Mouse (Mus musculus): ENCODE results near the gene Mcat.
A peak's percentile ranks its signal among the peaks of the same experiment; 100 is the strongest.

Gene Mcat

DNA sequence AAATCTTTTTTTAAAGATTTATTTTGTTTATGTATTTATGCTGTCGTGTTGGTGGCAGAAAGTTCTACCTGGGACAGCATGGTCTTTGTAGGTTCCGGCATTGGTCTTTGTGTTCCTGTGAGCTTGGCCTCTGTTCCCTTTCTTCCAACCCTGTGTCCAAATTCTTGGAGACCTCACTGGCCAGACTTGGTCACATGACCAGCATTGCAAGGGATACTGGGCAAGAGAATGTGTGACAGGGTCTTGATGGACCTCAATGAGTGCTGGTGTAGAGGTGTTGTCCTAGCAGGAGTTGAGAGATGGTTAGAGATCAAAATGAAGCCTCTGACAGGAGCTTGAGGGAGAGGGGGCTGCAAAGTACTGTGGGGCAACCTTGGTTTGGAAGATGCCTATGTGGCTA, 24.7 kb downstream of the Mcat start:
- DNase-seq (ENCODE audit: low spot score in 2 of 2) = no peak

DNA sequence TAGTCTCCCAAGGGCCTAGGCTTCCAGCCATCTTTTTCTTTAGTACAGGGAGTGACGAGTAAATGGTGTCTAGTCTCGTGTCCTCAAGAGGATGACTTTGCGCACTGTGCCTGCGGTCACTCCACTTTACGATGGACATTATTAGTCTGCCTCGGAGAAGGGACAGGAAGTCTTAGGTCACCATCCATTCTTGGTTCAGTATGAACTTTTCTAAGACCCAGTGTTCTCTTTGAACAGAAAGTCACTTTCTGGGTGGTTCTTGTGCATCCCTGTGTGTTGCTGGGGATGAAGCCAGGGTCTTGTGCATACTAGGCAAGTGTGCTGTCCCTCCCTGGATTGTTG, 27.7 kb downstream of the Mcat start:
- DNase-seq (ENCODE audit: low spot score in 2 of 2) = no peak

DNA sequence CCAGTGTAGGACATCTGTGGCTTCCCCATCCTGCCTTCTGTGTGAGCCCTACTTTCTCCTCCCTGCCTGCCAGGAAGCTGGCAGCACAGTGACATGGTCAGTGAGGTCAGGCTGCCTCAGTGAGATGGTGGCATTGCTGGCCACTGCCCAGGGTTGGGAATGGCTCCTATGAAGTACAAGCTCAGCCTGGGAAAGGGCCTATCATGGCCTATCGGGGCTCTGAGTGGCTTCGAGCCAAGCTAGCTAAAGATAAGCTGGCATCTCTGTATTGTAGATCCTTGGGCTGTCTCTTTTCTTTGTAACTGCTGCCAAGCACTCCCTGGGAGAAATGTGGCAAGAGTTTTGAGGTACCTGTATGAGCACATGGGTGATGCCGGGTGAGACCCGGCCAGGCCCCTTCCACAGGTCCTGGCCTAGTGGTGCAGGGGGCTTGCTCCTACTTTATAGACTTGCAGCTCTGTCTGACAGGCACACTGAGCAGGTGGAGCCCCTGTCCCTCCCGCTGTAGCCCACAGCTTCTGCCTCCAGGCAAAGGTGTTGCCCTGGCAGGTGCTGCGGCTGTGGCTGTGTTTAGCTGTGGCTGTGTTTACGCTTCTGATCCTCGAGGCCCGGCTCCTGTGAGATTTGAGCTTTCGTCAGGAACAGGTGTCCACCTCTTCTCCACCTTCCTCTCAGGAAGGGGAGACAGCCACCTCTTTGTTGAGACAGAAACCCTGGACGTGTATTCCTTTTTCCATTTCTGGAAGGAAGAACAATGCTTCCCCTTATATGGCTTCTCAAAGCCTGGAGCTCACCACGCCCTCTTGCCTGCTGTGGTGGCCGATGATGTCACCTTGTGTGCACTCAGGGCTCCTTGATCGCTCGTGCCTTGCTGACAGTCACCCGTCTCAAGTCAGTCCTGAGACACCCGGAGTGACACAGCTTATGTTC, 28.4 kb downstream of the Mcat start:
- DNase-seq (ENCODE audit: low spot score in 2 of 2) = no peak

DNA sequence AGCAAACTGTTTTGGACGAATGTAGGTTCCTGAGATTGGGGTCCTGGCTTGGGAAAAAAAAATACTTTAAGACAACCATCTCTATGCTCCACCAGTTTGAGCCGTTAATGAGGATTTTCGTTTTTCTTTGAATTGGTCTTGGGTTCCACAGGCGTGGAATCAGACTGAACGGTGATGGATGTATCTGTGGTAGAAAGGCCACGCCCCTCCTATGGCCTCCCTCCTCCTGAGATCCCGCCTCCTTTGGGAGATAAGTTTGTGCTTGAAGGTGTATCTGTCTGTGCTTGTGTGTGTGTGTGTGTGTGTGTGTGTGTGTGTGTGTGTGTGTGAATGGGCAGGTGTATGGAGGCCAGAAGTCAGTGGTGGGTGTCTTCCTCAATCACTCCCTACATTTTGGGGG, 31.0 kb downstream of the Mcat start:
- no peak for DNase-seq (ENCODE audit: low spot score in 2 of 2)

GRCm38 (mm10) chr15:83531961-83532469, 31.6 kb downstream of the Mcat start:
- no peak for DNase-seq (ENCODE audit: low spot score in 2 of 2)

- peak; percentile 19 to 48 for DNase-seq (ENCODE audit: low spot score in 2 of 2)
Observed at GRCm38 (mm10) chr15:83530688-83531087, 32.9 kb downstream of the Mcat start.

DNA sequence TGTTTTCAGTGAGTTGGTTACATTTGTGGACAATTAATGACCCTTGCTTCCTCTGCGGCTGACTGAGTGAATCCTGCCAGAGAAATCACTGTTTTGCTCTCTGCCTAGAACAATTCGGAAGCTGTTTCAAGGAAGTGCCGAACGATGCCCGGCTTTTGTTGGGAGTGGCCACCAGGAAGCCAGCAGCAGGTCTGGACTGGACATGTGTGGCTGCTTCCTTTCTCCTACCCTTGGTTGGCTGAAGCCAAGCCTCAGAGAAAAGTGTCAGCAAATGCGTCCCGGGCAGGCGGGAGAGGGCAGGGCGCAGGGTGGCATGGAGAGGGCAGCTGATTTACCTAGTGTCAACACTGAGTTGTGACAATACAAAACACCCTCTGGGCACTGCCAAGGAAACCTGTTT, 33.4 kb downstream of the Mcat start:
- DNase-seq (ENCODE audit: low spot score in 2 of 2) = peak in 1 of 2 experiments; percentile 73

- DNase-seq (ENCODE audit: low spot score in 2 of 2) = no peak
Observed at GRCm38 (mm10) chr15:83529765-83530164, 33.8 kb downstream of the Mcat start.

- no peak for DNase-seq (ENCODE audit: low spot score in 2 of 2)
Observed at GRCm38 (mm10) chr15:83528892-83529291, 34.7 kb downstream of the Mcat start.

- no peak for DNase-seq (ENCODE audit: low spot score in 2 of 2)
Observed at GRCm38 (mm10) chr15:83527747-83528146, 35.8 kb downstream of the Mcat start.

DNA sequence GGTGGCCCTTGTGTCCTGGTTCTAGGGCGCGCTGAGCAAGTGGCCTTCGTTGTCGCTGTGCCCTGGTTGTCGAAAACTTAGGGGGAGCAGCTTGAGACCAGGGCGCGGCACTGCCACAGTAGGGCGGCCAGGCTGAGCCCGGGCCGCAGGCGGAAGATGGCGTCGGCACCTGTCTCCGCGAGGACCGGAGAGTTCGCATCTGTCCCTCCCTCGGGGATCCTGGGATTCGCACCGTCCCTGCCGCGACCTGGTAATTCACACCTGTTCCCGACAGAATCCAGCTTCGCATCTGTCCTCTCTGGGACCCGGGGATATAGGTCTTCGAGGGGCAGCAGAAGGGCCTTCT, 36.5 kb downstream of the Mcat start:
- DNase-seq (ENCODE audit: low spot score in 2 of 2) = peak in 1 of 2 experiments; percentile 23

GRCm38 (mm10) chr15:83526424-83527091, 37.0 kb downstream of the Mcat start, which contains the start of gene Bik:
TSS of gene Bik (plus strand) at chr15:83526862.
- DNase-seq (ENCODE audit: low spot score in 2 of 2) = peak; percentile 50 to 61

DNA sequence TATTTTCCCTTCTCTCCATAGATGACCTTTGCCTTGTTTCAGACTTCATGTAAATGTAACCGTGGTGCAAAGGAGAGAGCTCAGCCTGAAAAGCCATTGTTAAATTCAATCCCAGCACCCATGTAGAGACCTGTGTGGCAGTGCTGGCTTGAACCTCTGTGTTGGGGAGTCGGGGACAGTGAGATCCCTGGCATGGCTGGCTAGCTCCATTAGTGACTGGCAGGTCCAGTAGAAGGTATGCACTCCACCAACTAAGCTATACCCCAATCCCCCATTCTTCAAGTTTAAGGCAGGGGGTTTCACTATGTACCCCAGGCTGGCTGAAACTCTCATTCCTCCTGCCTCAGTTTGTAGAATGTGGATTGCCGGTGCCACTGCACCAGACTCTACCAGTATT, 39.3 kb downstream of the Mcat start:
- no peak for DNase-seq (ENCODE audit: low spot score in 2 of 2)

- no peak for DNase-seq (ENCODE audit: low spot score in 2 of 2)
Observed at GRCm38 (mm10) chr15:83523638-83524332, 39.8 kb downstream of the Mcat start.

GRCm38 (mm10) chr15:83523196-83523595, 40.4 kb downstream of the Mcat start:
- DNase-seq (ENCODE audit: low spot score in 2 of 2) = no peak

GRCm38 (mm10) chr15:83520861-83521382, 42.7 kb downstream of the Mcat start:
- no peak for DNase-seq (ENCODE audit: low spot score in 2 of 2)

DNA sequence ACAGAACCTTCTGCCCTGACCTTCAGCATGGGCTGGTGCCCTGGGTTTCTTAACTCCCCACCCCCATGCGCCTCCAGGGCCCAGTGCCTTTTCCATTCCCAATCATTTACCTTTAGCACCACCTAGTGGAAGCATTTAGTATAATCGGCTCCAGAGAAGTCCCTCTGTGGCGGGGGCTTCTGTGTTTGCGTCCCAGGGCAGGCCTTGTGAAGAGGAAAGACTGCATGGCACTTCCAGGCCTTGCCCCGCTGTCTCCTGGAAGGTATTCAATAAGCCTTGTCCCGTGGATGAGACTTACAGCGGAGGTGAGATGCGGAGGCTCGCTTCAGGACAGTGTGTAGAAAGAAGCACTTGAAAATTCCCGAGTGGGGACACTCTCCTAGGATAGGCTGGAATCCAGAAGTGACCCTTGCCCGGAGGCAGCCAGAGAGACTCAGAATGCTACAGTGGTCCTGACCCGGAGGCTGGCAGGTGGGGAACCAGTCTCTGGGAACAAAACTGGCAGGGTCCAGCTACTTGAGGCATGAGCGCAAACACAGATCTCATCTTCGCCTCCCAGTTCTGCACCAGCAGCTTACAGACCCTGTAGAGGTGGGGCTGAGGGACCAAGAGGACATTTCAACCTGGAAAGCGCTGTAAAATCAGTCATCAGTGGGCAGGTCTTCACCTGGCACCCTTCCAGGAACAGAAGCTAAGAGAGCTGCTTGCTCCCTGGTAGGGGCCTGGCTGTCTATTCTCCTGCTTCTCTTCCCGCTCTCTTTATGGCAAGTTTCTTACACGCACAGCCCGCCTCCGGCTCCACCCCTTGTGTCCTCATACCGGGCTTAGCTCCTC, 45.2 kb downstream of the Mcat start:
- DNase-seq (ENCODE audit: low spot score in 2 of 2) = peak; percentile 35 to 54

DNA sequence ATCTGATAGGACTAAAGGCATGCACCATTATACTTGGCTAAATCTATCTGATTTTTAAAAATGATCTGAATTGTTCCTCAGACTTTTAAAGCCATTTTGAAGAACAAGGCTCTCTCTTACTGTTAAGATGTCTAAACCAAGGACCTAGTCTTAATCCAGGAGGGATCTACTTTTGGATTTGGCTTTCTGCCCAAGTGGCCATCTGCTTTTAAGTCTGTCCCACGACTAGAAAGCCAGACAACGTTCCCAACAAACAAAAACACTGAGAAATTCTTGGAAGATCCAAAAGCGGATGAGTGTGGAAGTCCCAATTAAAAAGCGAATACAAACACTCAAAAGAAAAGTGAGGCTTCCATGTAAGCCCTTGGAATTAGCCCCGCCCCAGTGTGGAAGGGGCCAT, 48.6 kb downstream of the Mcat start:
- no peak for DNase-seq (ENCODE audit: low spot score in 2 of 2)

GRCm38 (mm10) chr15:83512489-83513281, 50.9 kb downstream of the Mcat start:
- DNase-seq (ENCODE audit: low spot score in 2 of 2) = no peak

DNA sequence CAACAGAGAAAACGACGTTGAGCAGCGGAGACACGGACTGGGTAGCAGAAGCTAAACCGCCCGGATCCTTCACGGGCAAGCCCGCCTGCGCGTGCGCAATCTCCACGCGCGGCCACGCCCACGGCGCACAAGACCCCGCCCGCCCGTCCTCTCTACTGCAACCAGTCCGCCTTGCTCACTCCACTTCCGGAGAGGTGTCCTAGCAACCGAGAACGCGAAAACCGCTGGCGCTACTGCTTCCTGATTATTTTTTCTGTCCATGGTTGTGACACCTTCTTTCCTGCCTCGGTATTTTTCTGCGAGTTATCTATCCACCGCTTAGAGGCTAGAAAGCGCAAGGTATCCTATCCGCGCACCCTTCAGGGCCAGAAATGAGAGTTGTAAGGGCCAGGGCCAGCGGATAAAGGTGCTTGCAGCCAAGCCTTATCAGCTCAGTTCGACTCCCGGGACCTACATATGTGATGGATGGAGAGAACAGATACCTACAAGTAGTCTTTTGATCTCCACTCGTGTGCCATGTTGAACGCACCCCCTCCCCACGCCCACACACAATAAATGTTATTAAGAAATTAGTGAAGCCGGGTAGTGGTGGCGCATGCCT, 52.7 kb downstream of the Mcat start, which contains the start of gene Ttll1:
TSS of gene Ttll1 (minus strand) at position 89 of the 601 bp plus-strand sequence.
- peak; percentile 96 for DNase-seq (ENCODE audit: low spot score in 2 of 2)
